Mouse (Mus musculus) MEL (cell line): ENCODE results near the gene Rnaseh2c. TPM values are rescaled to one million over a fixed set of nuclear protein-coding genes. Genes with fewer than 3 reads are reported as not detected.

ENCODE experiments used
- DNase-seq: peaks from one replicate; pipeline ENCODE4 v3.0.0; 2011; ENCODE audit warnings: low read depth, low spot score
- H3K27ac ChIP-seq: 2 replicates; pipeline ENCODE4 v1.5.1; 2012; ENCODE audit warnings: low read depth, mild to moderate bottlenecking, control low read depth, low read length, moderate library complexity; ENCODE audit not compliant: control insufficient read depth
- H3K27me3 ChIP-seq, 2 experiments: fragments of 150-350 bp in 1 of 2; sonication (generic) in 1 of 2; 2 replicates each; pipeline ENCODE4 v1.6.1; 2012; ENCODE audit warnings: low read length in 2 of 2, mild to moderate bottlenecking in 2 of 2, improper control_type of control experiment in 1 of 2, moderate library complexity in 1 of 2; ENCODE audit not compliant: insufficient read depth in 2 of 2, control insufficient read depth in 1 of 2
- H3K36me3 ChIP-seq, 2 experiments: 2 replicates each; pipeline ENCODE4 v1.6.1; 2012 to 2014; ENCODE audit warnings: low read length in 2 of 2, improper control_type of control experiment in 1 of 2, inconsistent platforms in 1 of 2, mild to moderate bottlenecking in 1 of 2; ENCODE audit not compliant: insufficient read depth in 2 of 2, control insufficient read depth in 1 of 2
- H3K4me1 ChIP-seq, 2 experiments: fragments of 150-350 bp in 1 of 2; sonication (generic) in 1 of 2; 2 replicates each; pipeline ENCODE4 v1.6.1; 2012; ENCODE audit warnings: low read length in 2 of 2, improper control_type of control experiment in 1 of 2, mild to moderate bottlenecking in 1 of 2; ENCODE audit not compliant: insufficient read depth in 2 of 2, control insufficient read depth in 1 of 2
- H3K4me3 ChIP-seq, 2 experiments: fragments of 150-350 bp in 1 of 2; sonication (generic) in 1 of 2; 2 replicates each; pipeline ENCODE4 v1.5.1; 2012; ENCODE audit warnings: low read depth in 2 of 2, low read length in 2 of 2, mild to moderate bottlenecking in 2 of 2, moderate library complexity in 2 of 2, control low read depth in 1 of 2, improper control_type of control experiment in 1 of 2; ENCODE audit not compliant: control insufficient read depth in 1 of 2, insufficient read depth in 1 of 2
- H3K79me2 ChIP-seq: 2 replicates; pipeline ENCODE4 v1.6.1; 2012; ENCODE audit warnings: mild to moderate bottlenecking, low read length, moderate library complexity; ENCODE audit not compliant: control insufficient read depth, poor library complexity, insufficient read depth
- H3K9ac ChIP-seq: 2 replicates; pipeline ENCODE4 v1.6.1; 2012; ENCODE audit warnings: low read depth, mild to moderate bottlenecking, control low read depth, low read length, moderate library complexity; ENCODE audit not compliant: control insufficient read depth, poor library complexity, severe bottlenecking
- H3K9me3 ChIP-seq: fragments of 150-350 bp; sonication (generic); replicated peaks from 2 replicates; pipeline ENCODE4 v1.6.1; 2012; ENCODE audit warnings: mild to moderate bottlenecking, low read length, improper control_type of control experiment, moderate library complexity; ENCODE audit not compliant: insufficient read depth
- BHLHE40 ChIP-seq: IDR thresholded peaks from 2 replicates; pipeline ENCODE4 v1.6.1; 2012; ENCODE audit warnings: low read depth, mild to moderate bottlenecking, inconsistent platforms, low read length, improper control_type of control experiment, borderline replicate concordance
- CHD1 ChIP-seq: IDR thresholded peaks from 2 replicates; pipeline ENCODE4 v1.6.1; 2012; ENCODE audit warnings: low read depth, mild to moderate bottlenecking, inconsistent platforms, low read length, improper control_type of control experiment
- CTCF ChIP-seq, 3 experiments: IDR thresholded peaks in 2 of 3; conservative IDR thresholded peaks in 1 of 3; 2 replicates each; pipeline ENCODE4 v1.5.1; 2011 to 2012; ENCODE audit warnings: low read length in 3 of 3, low read depth in 2 of 3, mild to moderate bottlenecking in 2 of 3, improper control_type of control experiment in 1 of 3, inconsistent platforms in 1 of 3, mixed read lengths in 1 of 3, moderate library complexity in 1 of 3; ENCODE audit not compliant: control insufficient read depth in 1 of 3, insufficient read depth in 1 of 3, poor library complexity in 1 of 3, severe bottlenecking in 1 of 3
- E2F4 ChIP-seq: IDR thresholded peaks from 2 replicates; pipeline ENCODE4 v1.6.1; 2011; ENCODE audit warnings: low read depth, low read length, improper control_type of control experiment, borderline replicate concordance
- ELF1 ChIP-seq: IDR thresholded peaks from 2 replicates; pipeline ENCODE4 v1.6.1; 2014; ENCODE audit warnings: low read depth, mild to moderate bottlenecking, inconsistent platforms, low read length, improper control_type of control experiment, moderate library complexity
- EP300 ChIP-seq, 2 experiments: IDR thresholded peaks; 2 replicates each; pipeline ENCODE4 v1.6.1; 2011; ENCODE audit warnings: improper control_type of control experiment in 2 of 2, low read length in 2 of 2, low read depth in 1 of 2, mild to moderate bottlenecking in 1 of 2
- ETS1 ChIP-seq: IDR thresholded peaks from 2 replicates; pipeline ENCODE4 v1.6.1; 2012; ENCODE audit warnings: low read depth, mild to moderate bottlenecking, inconsistent platforms, low read length, improper control_type of control experiment, moderate library complexity
- GATA1 ChIP-seq: IDR thresholded peaks from 2 replicates; pipeline ENCODE4 v1.6.1; 2011; ENCODE audit warnings: low read depth, low read length, improper control_type of control experiment
- HCFC1 ChIP-seq: IDR thresholded peaks from 2 replicates; pipeline ENCODE4 v1.6.1; 2012; ENCODE audit warnings: low read depth, mild to moderate bottlenecking, inconsistent platforms, low read length, improper control_type of control experiment, moderate library complexity
- MAFK ChIP-seq: IDR thresholded peaks from 2 replicates; pipeline ENCODE4 v1.6.1; 2011; ENCODE audit warnings: low read depth, mild to moderate bottlenecking, low read length, improper control_type of control experiment, borderline replicate concordance
- MAX ChIP-seq: IDR thresholded peaks from 2 replicates; pipeline ENCODE4 v1.6.1; 2011; ENCODE audit warnings: low read length, improper control_type of control experiment
- MEF2A ChIP-seq: IDR thresholded peaks from 2 replicates; pipeline ENCODE4 v1.6.1; 2014; ENCODE audit warnings: low read depth, mild to moderate bottlenecking, inconsistent platforms, low read length, improper control_type of control experiment; ENCODE audit not compliant: poor library complexity, insufficient replicate concordance, severe bottlenecking; ENCODE audit errors: extremely low read depth
- NELFE ChIP-seq: IDR thresholded peaks from 2 replicates; pipeline ENCODE4 v1.6.1; 2011; ENCODE audit warnings: low read depth, low read length, improper control_type of control experiment
- NRF1 ChIP-seq: IDR thresholded peaks from 2 replicates; pipeline ENCODE4 v1.6.1; 2014; ENCODE audit warnings: low read depth, mild to moderate bottlenecking, inconsistent platforms, low read length, improper control_type of control experiment, moderate library complexity; ENCODE audit not compliant: poor library complexity, insufficient read depth, severe bottlenecking
- POLR2A ChIP-seq, 2 experiments: IDR thresholded peaks; 2 replicates each; pipeline ENCODE4 v1.6.1; 2011 to 2012; ENCODE audit warnings: low read length in 2 of 2, mild to moderate bottlenecking in 2 of 2, control low read depth in 1 of 2, improper control_type of control experiment in 1 of 2, low read depth in 1 of 2, moderate library complexity in 1 of 2; ENCODE audit not compliant: control insufficient read depth in 1 of 2, insufficient read depth in 1 of 2, poor library complexity in 1 of 2
- POLR2AphosphoS2 ChIP-seq: IDR thresholded peaks from 2 replicates; pipeline ENCODE4 v1.6.1; 2011; ENCODE audit warnings: low read length, improper control_type of control experiment
- POLR2AphosphoS5 ChIP-seq: IDR thresholded peaks from 2 replicates; pipeline ENCODE4 v1.6.1; 2012; ENCODE audit warnings: low read depth, borderline replicate concordance, mild to moderate bottlenecking, inconsistent platforms, low read length, moderate library complexity, mixed read lengths
- RAD21 ChIP-seq: IDR thresholded peaks from 2 replicates; pipeline ENCODE4 v1.6.1; 2011; ENCODE audit warnings: mild to moderate bottlenecking, low read depth, low read length, improper control_type of control experiment
- SIN3A ChIP-seq: IDR thresholded peaks from 2 replicates; pipeline ENCODE4 v1.6.1; 2012; ENCODE audit warnings: low read length, improper control_type of control experiment, inconsistent platforms
- TAL1 ChIP-seq: IDR thresholded peaks from 2 replicates; pipeline ENCODE4 v1.6.1; 2012; ENCODE audit warnings: mild to moderate bottlenecking, inconsistent platforms, low read length, moderate library complexity, mixed read lengths
- TCF12 ChIP-seq: IDR thresholded peaks from 2 replicates; pipeline ENCODE4 v1.6.1; 2014; ENCODE audit warnings: low read depth, mild to moderate bottlenecking, inconsistent platforms, low read length, improper control_type of control experiment, moderate library complexity
- UBTF ChIP-seq: IDR thresholded peaks from 2 replicates; pipeline ENCODE4 v1.6.1; 2012; ENCODE audit warnings: low read depth, mild to moderate bottlenecking, inconsistent platforms, low read length, improper control_type of control experiment, moderate library complexity, borderline replicate concordance; ENCODE audit not compliant: insufficient read depth
- USF1 ChIP-seq: IDR thresholded peaks from 2 replicates; pipeline ENCODE4 v1.6.1; 2014; ENCODE audit warnings: low read depth, mild to moderate bottlenecking, inconsistent platforms, low read length, improper control_type of control experiment, moderate library complexity
- ZC3H11A ChIP-seq: IDR thresholded peaks from 2 replicates; pipeline ENCODE4 v1.6.1; 2012; ENCODE audit warnings: low read depth, mild to moderate bottlenecking, inconsistent platforms, low read length, improper control_type of control experiment
- ZKSCAN1 ChIP-seq: IDR thresholded peaks from 2 replicates; pipeline ENCODE4 v1.6.1; 2012; ENCODE audit warnings: low read depth, mild to moderate bottlenecking, inconsistent platforms, low read length, improper control_type of control experiment, moderate library complexity
- ZMIZ1 ChIP-seq: IDR thresholded peaks from 2 replicates; pipeline ENCODE4 v1.6.1; 2012; ENCODE audit warnings: low read depth, mild to moderate bottlenecking, inconsistent platforms, low read length, improper control_type of control experiment, moderate library complexity
- ZNF384 ChIP-seq: IDR thresholded peaks from 2 replicates; pipeline ENCODE4 v1.6.1; 2012; ENCODE audit warnings: low read depth, mild to moderate bottlenecking, inconsistent platforms, low read length, improper control_type of control experiment
- polyA plus RNA-seq, 2 experiments: library from polyadenylated mRNA; stranded (reverse) in 1 of 2; unstranded in 1 of 2; fragments of >175 nt in 1 of 2; fragments of >200 nt in 1 of 2; gene quantifications; 2 replicates each; pipeline versions ENCODE4 v1.2.1 to v1.2.4; 2012; ENCODE audit warnings: low replicate concordance in 2 of 2, low read depth in 1 of 2; ENCODE audit not compliant: insufficient read length in 2 of 2, insufficient read depth in 1 of 2, missing spikeins in 1 of 2
- total RNA-seq: library from RNA; depleted of rRNA; stranded (reverse); fragments of 300-350 nt; gene quantifications from 2 replicates; pipeline ENCODE4 v1.2.3, GENCODE M21; 2012

Gene Rnaseh2c
- total and polyA plus RNA-seq, 3 experiments, result 109 to 165 TPM; not detected in 1

DNA sequence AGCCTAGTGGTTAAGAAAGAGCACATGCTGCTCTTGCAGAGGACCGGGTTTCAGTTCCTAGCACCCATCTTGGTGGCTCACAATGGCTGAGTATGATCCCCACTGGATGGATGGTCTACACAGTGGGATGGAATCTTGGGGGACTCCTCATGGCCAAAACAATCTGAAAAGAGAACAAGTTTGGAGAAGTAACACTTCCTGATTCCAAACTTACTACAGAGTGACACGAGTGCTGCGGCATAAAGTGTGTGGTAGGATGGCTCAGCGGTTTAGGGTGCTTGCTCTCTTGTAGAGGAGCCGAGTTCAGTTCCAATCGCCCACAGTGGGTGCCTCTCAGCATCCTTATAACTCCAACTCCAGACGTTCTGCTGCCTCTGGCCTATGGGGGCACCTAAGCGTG is 23.6 kb downstream of the Rnaseh2c start:
- Histone ChIP-seq H3K9ac (no peak overlapping the region), H3K27me3 (no peaks in the 10 kb centered on the region), H3K36me3 (no peaks in the 10 kb centered on the region), H3K9me3 (no peaks in the 10 kb centered on the region), H3K27ac (no peak overlapping the region), H3K4me1 (peaks cover 2 to 5% of the 10 kb centered on the region in 2 experiments; a peak in 2 of 4 replicates), H3K4me3 (no peak overlapping the region), H3K79me2 (no peaks in the 10 kb centered on the region)
- TF ChIP-seq POLR2AphosphoS5, result no peak
- TF ChIP-seq TAL1, result no peak
- no peak for TF ChIP-seq ZNF384
- no peak for TF ChIP-seq UBTF
- TF ChIP-seq EP300 (IDR thresholded peaks at IDR 0.05; ENCODE audit: low read depth in 1 of 2, low read length in 2 of 2), result no peak
- no peak for TF ChIP-seq ZMIZ1
- no peak for TF ChIP-seq POLR2A (IDR thresholded peaks at IDR 0.05; ENCODE audit: control insufficient read depth in 1 of 2, insufficient read depth in 1 of 2, low read depth in 1 of 2, low read length in 2 of 2, poor library complexity in 1 of 2)
- TF ChIP-seq CTCF (IDR thresholded peaks at IDR 0.05 in 2 of 3, conservative IDR thresholded peaks at IDR 0.05 in 1 of 3; ENCODE audit: control insufficient read depth in 1 of 3, insufficient read depth in 1 of 3, low read depth in 2 of 3, low read length in 3 of 3, poor library complexity in 1 of 3, severe bottlenecking in 1 of 3), result no peak
- no peak for TF ChIP-seq MAFK
- no peak for TF ChIP-seq ZKSCAN1
- TF ChIP-seq POLR2AphosphoS2, result no peak
- TF ChIP-seq NELFE, result no peak
- TF ChIP-seq ELF1, result no peak
- TF ChIP-seq CHD1, result no peak
- TF ChIP-seq HCFC1, result no peak
- TF ChIP-seq GATA1, result no peak
- no peak for DNase-seq

- no peak for DNase-seq
- Histone ChIP-seq H3K9ac (no peak overlapping the region), H3K79me2 (no peaks in the 10 kb centered on the region), H3K27ac (no peak overlapping the region), H3K4me3 (no peak overlapping the region), H3K9me3 (no peaks in the 10 kb centered on the region), H3K4me1 (peaks cover 0 to 4% of the 10 kb centered on the region in 2 experiments; a peak in 1 of 4 replicates), H3K36me3 (no peaks in the 10 kb centered on the region), H3K27me3 (no peaks in the 10 kb centered on the region)
- TF ChIP-seq ZC3H11A (no peak), RAD21 (no peak), CHD1 (no peak), E2F4 (no peak), USF1 (no peak), ELF1 (no peak), ETS1 (no peak), ZKSCAN1 (no peak), MAX (no peak), TCF12 (no peak), POLR2AphosphoS5 (no peak), NRF1 (no peak), MEF2A (no peak), BHLHE40 (no peak), SIN3A (no peak), ZMIZ1 (no peak)
Observed at GRCm38 (mm10) chr19:5629907-5630306, 28.2 kb downstream of the Rnaseh2c start.
